Mouse (Mus musculus): ENCODE data around the gene Lrmp.
"Not testable (repeated sequence)": the region's sequence is repeated elsewhere in the genome, so short reads cannot be mapped to it uniquely, and the experiment has no call there.

The Lrmp gene

DNA sequence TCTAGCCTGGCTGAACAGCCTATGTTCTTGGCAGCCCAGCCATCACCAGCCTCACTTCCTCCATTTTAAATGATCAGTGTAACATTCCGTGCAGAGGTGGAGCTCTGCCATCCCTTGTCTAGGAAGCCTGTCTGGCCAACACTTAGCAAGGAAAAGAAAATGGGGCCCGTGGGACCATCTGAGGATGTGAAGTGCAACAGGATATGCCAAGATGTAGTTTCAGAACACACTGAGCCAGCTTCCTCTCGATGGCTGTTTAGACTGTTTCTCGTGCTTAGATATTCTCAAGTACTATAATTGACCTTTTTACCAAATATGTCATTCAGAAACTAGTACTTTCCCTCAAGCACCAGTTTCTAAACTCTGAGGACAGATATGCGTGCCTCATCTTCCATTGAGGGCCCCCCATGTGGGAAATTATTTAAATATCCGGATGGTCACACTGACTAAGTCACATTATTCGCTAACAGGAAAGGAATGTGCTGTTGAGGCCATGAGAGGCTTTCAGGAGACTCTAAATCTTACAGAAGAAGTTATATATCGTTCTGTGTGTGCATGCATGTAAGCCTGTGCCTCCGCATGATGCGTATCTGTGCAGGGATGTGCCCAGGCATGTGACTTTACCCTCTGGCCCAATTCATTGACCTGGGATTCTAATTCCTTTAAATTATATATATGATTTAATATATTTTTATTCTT is 11.1 kb upstream of the Lrmp start:
- peak; percentile 71 for DNase-seq (ENCODE audit: low read depth, low spot score)

DNA sequence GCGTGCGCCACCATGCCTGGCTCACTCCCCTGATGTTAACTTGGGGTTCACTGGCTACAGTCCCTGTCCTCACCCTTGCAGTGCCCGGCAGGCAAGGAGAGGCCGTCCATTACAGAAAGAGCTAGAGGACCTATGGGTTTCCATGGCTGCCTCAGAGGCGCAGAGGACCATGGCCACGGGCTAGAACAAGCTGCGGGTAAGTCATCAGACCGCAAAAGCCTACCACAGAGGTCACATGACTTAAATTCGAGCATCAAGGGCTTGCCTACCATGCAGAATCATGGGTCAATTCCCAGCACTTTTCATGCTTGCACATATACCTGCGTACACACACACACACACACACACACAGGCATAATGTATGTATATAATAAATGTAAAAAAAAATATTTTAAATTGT is 10.0 kb upstream of the Lrmp start:
- DNase-seq (ENCODE audit: low read depth, low spot score), result no peak

DNA sequence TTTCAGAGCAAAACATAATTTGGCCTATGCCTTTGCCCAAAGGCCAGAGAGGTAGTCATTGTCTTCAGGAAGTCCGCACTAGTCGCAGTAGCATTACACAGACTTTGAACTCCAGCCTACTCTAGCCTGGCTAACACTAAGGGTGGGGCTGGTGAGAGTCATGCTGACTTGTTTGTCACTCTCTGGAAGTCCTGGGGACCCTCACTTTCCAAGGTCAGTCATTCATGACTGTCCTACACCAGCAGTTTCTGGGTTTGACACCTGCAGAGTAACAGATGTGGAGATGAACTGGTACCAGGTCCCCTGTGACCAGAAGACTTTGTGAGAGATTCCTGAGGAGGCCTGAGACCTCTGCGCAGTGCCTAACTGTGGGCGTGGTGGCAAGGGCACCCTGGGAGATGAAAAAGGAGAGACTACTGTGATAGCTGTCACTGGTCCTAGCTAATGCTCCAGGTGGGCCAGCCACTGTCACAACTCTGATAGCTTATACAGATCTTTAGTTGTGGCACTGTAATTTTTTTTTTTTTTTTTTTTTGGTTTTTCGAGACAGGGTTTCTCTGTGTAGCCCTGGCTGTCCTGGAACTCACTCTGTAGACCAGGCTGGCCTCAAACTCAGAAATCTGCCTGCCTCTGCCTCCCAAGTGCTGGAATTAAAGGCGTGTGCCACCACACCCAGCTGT is 9.2 kb upstream of the Lrmp start:
- DNase-seq (ENCODE audit: low read depth, low spot score), result no peak

DNA sequence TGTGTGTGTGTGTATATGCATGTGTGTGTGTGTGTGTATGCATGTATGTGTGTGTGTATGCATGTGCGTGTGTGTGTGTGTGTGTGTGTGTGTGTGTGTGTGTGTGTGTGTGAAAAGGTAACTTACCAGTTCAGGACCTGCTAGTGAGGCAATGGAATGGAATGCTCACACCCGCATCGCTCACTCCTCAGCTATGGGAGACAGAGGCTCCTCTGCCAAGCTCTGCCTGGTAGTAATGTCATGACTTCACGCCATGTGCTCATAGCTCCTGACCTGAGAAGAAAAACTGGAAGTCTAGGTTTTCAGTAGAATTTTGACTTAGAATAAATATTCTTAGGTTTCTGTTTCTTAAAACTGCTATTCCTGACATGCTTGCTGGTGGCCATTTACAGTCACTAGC is 4.7 kb upstream of the Lrmp start:
- DNase-seq (ENCODE audit: low read depth, low spot score), result peak; percentile 79

DNA sequence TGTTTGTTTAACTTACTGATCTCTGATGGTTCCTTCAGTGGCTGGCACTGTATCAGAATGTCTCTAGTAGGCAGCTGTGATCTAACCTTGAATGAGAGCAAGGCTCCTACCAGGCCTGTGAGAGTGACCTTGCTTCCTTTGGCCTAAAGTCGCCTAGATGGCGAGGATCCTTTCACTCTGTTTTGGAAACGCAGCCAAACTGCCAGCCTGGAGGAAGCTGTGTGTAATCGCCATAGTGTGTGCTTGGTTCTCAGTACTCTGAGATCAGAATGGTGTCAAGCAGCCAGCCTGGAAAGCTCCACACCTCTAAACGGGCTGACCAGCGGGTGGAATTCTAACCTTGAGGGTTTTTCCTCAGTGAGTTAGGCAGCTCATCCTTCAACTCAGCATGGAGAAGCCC is 2.6 kb upstream of the Lrmp start:
- peak; percentile 23 for DNase-seq (ENCODE audit: low read depth, low spot score)

DNA sequence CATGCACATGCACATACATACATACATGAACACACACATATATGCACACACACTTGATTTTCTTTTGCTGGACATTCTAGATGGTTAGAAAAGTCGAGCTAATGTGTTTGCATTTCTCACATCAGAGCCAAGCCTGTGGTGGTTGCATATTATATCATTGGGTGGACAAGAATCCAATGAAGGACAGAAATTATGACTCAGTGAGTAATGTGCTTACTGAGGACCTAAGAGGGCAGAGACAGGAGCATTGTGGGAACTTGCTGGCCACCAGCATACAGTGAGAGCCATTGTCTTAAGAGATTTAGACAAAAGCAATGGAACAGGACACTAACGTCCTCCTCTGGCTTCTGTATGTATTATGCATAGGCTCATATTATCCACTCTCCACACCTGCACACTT is 892 bp upstream of the Lrmp start:
- DNase-seq (ENCODE audit: low read depth, low spot score), result peak; percentile 51

DNA sequence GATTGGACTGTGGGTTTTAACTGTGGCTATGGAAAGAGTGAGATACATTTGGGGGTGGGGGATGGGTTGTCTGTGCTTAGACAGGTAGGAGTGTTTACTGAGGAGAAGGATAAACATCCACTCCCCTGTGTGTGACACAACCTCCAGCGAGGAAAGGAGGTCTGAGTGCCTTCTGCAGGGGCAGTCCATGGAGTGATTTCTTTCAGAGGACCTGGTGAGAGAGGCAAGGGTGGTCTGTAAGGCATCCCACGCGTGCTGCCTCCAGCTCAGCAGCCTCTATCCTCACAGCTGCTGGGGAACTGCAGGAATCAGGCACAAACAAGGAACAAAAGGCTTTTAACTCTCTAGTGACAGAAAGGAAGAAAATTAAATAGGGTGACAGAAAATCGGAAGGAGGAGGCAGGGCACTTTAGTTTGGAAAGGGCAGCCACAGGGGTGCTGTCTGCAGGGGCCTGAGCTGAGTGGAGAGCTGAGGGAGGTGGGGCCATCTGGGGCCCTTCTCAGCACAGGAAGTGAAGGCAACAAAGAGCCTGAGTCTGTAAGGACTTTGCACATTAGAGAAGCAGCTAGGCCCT is 732 bp downstream of the Lrmp start:
- DNase-seq (ENCODE audit: low read depth, low spot score), result no peak

DNA sequence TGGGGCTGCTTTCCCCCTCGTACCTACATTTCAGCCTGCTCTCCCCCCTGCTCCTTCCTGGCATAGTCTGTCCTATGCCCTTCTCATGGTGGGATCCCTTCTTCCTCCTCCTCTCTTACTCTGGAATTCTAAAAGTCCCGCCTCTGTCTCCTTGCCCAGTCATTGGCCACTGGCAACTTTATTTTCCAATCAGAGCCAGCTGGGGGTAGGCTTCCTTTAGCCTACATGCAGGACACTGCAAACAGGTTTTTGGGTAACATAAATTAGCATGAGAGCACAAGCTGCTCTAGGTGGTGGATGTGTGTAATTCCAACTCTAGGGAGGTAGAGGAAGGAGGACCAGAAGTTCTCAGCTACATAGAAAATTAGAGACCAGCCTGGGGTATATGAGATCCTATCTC is 4.6 kb downstream of the Lrmp start:
- DNase-seq (ENCODE audit: low read depth, low spot score), result no peak

DNA sequence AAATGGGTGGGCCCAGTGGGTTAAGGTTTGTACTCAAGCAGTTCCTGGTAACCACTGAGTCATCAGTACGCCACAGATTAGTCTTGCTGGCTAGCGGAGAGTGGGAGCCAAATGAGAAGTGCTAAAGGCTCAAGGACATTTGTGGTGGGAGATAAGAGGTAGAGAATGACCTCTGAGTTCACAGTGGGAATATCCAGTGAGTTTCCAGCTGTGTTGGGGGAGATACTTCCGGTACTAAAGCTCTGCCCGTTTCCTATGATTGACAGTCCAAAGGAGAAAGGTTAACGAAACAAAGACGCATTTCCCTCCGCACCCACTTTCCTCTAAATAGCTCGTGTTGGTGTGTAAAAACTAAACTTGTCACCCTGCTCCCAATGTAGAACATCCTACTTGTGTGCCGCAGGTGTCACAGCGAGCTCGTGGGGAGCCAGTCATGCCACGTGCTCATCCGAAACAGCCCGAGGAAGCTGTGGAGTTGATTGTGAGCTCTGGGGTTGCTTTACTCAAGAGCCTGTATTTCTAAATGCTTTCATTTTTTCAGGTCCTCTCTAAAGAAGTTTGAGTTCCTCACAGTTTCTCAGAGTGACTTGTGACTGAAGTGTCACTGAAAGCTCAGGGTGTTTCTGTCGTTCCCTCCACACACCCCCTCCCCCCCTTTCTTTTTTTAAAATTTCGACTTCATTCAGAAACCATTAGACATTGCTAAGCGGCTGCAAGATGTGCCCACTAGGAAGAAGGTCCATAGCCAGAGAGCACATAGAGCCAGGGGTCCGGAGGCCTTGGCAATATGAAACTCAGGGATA is 5.5 kb downstream of the Lrmp start:
- peak; percentile 53 for DNase-seq (ENCODE audit: low read depth, low spot score)

DNA sequence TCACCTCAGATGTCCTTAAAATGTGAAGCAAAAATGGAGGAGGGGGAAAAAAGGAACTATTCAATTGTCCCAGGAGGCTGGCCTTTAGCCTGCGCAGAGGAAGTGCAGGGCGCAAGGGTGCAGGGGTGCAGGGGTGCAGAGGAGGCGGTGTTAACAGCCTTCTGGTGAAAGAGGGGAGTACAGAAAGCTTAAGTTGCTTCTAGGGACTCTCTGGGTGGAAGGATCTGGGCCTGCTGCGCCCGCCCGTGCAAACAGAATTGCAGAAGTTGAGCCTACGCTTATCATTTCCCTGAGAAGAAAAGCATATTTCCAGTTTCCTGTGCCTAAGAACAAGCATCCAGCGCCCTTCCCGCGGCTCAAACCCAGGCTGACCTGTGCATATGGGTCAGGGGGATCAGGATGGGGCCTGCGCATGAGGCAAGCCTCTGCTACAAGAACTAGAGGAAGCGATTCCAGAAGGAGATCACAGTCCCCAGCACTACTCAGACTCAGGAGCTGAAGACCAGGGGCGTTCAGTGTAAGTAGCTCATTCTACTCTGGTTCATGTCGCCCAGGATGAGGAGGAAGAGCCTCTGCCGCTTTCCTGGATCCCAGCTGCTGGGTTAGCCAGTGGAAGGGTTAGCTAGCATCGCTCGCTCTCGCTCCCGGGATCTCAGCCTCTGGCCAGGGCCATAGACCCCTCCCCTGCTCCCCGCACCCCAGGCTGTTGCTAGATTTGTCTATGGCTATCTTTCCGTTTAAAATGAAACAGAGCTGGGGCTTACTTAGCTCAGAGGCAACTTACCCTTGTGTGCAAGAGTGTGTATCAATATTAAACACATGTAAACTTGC is 6.4 kb downstream of the Lrmp start:
- DNase-seq (ENCODE audit: low read depth, low spot score), result no peak

DNA sequence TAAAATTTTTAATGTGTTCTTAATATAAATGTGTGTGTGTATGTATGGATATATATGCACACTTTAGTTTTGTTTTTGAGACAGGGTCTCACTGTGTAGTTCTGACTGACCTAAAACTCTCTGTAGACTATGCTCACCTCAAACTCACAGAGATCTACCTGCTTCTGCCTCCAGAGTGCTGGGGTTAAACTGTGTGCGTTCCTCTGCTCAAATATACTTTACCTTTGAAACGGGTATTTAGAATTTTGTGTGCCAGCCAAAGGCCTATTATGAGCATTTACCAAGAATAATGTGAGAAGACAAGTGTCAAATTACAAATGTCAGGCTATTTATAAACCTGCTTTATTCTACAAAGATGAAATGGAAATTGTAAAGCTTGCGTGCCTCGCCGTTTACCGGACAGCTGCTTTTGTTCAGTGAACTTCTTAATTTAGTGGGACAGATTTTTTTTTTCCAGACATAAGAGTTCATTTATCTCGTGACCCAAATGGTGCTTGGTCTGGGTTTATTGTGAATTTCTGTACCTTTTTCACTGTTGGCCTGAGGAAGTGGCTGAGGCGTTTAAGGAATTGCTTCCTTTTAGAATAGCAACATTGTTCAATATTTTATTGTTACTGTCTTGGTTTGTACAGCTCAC is 7.1 kb downstream of the Lrmp start:
- no peak for DNase-seq (ENCODE audit: low read depth, low spot score)

DNA sequence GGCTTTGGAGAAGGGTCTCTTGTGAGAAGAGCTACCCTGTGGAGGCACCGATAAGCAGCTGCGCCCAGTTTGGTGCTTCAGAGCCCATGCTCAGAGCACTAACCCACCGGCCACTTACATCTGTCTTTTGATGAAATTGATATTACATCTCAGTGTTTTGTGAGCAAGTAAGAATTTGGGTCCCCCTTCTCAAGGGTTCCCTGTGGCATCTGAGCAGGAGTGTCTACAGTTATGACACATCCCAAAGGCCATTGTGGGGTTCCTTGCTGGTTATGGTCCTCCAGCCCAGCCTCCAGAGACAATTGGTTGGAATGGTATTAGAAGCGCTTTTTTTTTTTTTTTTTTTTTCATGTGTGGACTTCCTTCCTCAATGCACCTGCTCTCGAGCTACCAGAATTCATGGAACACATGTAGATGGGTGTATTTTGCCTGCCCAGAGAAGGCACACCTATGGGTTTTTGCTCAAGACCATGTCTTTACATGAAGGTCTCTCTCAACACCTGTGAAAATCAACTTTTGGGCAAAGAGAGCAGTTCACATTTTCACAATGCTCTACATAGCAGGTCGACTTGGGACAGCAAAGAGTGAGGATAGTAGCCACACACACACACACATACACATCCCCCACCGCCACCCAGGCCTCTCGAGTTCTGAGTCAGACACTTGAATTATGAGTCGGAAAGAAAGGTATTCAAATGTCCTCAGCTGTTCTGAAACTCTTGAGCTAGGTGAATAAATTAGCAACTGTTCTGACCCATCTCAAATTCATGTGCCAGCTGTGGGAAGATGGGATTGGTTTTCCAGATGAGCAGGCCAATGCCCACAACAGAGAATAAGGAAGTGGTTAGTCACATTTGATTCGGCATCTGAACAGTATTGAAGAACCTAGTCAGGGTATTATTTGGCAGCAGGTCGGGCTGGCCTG is 7.9 kb downstream of the Lrmp start:
- DNase-seq (ENCODE audit: low read depth, low spot score), result peak; percentile 24

DNA sequence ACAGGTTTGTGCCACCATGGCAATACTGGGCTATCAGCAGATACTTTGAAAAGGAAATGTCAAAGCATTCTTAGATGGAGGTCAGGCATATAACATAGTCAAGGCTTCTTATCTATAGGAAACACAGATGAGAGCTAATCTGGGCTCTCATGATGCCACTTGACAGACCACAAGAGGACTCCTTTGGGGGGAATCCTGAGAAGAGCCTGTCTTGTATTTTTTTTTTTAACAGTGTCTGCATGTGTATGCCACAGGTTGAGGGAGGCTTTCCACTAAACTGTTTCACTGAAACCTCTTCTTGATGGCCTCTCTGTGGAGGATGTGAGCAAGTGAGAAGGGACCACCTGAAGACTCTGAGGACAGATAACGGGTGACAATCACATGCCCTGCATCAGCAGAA is 9.2 kb downstream of the Lrmp start:
- no peak for DNase-seq (ENCODE audit: low read depth, low spot score)

DNA sequence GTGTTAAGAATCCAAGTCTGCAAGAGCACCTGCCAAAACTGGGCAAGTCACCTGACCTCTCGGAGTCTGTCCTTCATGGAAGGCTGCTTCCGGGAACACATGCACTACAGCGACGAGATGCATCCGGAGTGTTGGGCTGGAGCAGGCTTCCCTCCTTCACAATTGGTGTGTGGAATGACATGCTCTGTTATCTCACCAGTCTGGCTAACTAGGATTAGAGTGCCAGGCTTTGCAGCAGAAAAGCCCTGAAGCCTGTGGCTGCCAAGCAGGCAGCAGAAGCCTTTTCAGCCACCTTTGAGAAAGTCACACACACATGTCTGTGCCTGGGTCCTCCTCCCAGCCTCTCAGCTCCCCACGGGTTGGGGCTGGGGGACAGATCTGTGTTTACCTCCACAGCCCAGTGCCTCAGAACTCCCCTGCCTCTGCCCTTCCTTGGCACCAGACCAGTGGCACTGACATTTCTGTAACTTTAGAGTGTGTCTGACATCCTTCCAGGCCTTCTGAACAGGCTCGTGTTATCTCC is 10.2 kb downstream of the Lrmp start:
- no peak for DNase-seq (ENCODE audit: low read depth, low spot score)

DNA sequence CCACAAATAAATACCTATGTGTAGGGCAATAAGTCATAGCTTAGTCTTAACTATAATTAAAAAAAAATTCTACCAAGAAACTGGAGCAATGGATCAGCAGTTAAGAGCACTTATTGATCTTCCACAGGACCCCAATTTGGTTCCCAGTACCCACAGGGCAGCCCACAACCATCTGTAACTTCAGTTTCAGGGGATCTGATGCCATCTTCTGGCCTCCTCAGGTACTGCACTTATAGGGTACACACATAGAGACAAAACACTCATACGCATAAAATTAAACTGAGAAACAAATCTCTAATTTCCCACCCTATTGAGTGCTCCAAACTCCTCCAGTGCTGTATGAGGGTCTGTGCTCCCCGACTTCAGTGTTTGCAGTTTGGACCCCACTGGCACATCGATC is 12.2 kb downstream of the Lrmp start:
- no peak for DNase-seq (ENCODE audit: low read depth, low spot score)

DNA sequence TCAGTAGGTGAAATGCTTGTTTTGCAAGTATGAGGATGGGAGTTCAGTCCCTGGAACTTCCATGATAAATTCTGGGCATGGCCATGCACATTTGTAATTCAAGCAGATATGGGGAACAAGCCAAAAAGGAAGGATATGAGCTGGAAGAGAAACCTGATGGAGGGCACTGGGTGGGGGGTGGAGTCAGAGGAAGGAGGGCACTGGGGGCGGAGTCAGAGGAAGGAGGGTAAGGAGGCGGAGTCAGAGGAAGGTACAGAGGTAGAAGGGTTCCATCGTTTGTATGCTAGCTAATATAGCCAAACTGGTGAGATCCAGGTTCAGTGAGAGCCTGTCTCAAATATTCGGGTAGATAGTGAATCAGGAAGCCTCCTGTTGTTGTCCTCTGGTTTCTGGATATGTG is 14.1 kb downstream of the Lrmp start:
- DNase-seq (ENCODE audit: low read depth, low spot score), result no peak

DNA sequence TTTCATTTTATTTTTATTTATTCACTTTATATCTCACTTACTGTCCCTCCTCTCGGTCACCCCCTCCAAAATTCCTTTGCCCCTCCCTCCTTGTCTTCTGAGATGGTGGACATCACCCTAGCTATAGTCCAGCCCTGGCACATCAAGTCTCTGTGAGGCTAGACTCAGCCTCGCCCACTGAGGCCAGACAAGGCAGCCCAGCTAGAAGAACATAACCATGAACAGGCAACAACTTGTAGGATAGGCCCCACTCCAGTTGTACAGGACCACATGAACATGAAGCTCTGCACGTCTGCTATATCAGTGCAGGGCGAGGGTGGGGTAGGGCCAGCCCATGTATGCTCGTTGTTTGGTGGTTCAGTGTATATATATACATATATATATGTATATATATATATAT is 16.5 kb downstream of the Lrmp start:
- DNase-seq (ENCODE audit: low read depth, low spot score), result no peak

DNA sequence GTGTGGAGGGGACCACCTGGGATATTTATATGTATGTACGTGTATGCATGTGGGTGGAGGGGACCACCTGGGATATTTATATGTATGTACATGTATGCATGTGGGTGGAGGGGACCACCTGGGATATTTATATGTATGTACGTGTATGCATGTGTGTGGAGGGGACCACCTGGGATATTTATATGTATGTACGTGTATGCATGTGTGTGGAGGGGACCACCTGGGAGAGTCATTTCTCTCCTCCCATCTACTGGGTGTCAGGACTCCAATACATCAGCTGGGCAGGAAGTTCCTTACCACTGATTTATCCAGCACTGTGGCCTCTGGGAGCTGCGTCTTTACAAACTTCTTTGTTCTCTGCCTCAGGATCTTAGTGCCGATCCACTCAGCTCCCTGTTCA is 17.5 kb downstream of the Lrmp start:
- not testable (repeated sequence) for DNase-seq (ENCODE audit: low read depth, low spot score)

DNA sequence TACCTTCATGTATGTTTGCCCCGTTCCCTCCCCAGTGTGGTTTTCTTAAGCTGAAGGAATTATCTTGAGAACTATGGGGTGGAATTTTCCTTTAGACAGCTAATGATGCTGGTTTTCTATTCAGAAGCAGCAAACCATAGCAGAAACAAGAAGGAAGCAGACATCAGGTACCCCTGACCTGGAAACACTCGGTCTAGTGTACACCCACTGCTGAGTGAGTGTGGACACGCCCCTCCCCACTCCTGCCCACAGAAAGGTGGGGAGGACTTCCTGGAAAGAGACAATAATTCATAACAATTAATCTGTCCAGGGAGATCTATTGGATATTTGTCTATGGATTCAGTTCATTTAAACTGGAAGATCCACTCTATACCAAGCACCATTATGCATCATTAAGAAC is 19.8 kb downstream of the Lrmp start:
- no peak for DNase-seq (ENCODE audit: low read depth, low spot score)

DNA sequence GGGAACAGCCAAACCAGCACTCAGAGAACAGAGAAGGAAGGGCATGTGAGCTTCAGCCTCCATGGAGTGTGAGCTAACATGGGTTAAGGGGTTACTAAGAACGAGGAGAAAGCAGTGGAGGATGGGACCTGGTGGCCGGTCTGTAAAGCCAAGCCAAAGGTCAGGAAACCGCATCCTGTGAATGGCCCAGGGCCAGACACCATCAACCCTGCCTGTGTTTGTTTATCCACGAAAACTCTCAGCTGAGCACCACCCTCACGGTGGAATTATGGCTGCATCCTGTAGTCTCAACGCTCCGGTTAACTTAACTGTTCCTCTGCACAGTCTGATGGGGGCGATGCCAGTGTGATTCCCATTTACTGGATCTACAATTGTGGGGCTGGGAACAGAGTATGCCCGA is 20.4 kb downstream of the Lrmp start:
- no peak for DNase-seq (ENCODE audit: low read depth, low spot score)

Measured in 3T3-L1 (cell line).